Mouse (Mus musculus): ENCODE data around the gene Celf1. TPM values are rescaled to one million over a fixed set of nuclear protein-coding genes. Genes with fewer than 3 reads are reported as not detected.
A peak's percentile ranks its signal among the peaks of the same experiment; 100 is the strongest.

Gene Celf1
- polyA plus RNA-seq, 1 experiment from 2014 or later: 119 TPM

DNA sequence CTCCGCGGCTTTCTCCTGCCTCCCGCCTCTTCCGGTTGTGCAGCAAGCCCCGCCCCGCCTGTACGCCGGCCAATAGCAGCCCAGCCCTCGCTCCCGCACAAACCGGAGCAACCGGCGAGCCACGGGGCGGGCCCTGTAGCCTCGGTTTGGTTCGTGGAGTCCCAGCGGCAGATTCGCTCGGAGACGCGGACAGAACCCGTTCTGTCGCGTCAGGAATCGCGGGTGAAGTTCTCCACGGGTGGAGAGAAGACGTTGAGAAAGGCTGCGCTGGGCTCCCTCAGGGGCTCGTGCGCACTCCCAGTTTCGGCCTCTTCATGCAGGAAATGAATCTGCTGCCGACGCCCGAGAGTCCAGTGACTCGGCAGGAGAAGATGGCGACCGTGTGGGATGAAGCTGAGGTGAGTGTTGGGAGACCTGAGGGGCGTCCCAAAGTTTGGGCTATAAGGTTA lies 113.8 kb downstream of the Celf1 start, which contains the start of gene Psmc3:
TSS of gene Psmc3 (plus strand) at position 76 of the 449 bp plus-strand sequence.
- DNase-seq (ENCODE audit: low spot score) (peak; percentile 96), ATAC-seq (replicated peaks; ENCODE audit: low FRiP score) (peak; percentile 99)
- under 1% methylated on average over 40 of the region's 40 CpGs for WGBS
- Histone ChIP-seq H3K4me2 (ENCODE audit: low read depth, low read length, severe bottlenecking) (peak within 1 kb of the TSS; percentile 88), H3K4me3 (ENCODE audit: low read depth, low read length) (peak within 1 kb of the TSS; percentile 91), H3K36me3 (ENCODE audit: control insufficient read depth, insufficient read depth, low read length) (peaks cover 10% of the 10 kb centered on the region), H3K9me3 (ENCODE audit: control insufficient read depth, low read length) (no peaks in the 10 kb centered on the region), H3K27ac (ENCODE audit: low read depth, low read length) (peak within 1 kb of the TSS; percentile 67; the same call in 1 of the 2 replicates), H3K27me3 (ENCODE audit: control insufficient read depth, insufficient read depth, low read length) (no peaks in the 10 kb centered on the region), H3K4me1 (replicated peaks; ENCODE audit: control insufficient read depth, insufficient read depth, low read length) (peaks cover 5% of the 10 kb centered on the region; the same call in 1 of the 2 replicates), H3K9ac (ENCODE audit: low read length) (peak within 1 kb of the TSS; percentile 88)

DNA sequence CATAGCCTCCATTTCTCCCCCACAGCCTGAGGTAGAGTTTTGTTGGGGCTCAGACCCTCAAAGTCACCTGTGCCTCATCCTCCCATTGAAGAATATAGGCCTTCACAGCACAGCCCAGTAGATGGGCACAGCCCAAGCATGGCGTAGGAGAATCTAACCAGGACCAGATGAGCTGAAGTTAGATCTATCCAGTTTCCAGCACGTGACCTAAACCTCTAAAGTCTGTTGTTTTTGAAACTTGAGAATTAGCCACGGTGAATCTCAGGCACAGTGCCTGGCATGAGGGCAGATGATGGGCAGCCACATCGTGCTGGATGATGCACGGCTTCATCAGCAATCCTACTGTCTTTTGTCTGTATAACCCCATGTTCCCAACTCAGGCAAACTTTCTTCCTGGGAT lies 118.3 kb downstream of the Celf1 start:
- Histone ChIP-seq H3K36me3 (ENCODE audit: control insufficient read depth, insufficient read depth, low read length) (peaks cover 22% of the 10 kb centered on the region), H3K27ac (ENCODE audit: low read depth, low read length) (no peak overlapping the region), H3K4me2 (ENCODE audit: low read depth, low read length, severe bottlenecking) (no peak overlapping the region), H3K4me3 (ENCODE audit: low read depth, low read length) (no peak overlapping the region), H3K9me3 (ENCODE audit: control insufficient read depth, low read length) (no peaks in the 10 kb centered on the region), H3K27me3 (ENCODE audit: control insufficient read depth, insufficient read depth, low read length) (no peaks in the 10 kb centered on the region), H3K9ac (ENCODE audit: low read length) (no peak overlapping the region), H3K4me1 (replicated peaks; ENCODE audit: control insufficient read depth, insufficient read depth, low read length) (peaks cover 5% of the 10 kb centered on the region; the same call in 1 of the 2 replicates)
- DNase-seq (ENCODE audit: low spot score): no peak
- ATAC-seq (replicated peaks; ENCODE audit: low FRiP score): no peak
- 84% methylated on average over 5 of the region's 5 CpGs for WGBS

DNA sequence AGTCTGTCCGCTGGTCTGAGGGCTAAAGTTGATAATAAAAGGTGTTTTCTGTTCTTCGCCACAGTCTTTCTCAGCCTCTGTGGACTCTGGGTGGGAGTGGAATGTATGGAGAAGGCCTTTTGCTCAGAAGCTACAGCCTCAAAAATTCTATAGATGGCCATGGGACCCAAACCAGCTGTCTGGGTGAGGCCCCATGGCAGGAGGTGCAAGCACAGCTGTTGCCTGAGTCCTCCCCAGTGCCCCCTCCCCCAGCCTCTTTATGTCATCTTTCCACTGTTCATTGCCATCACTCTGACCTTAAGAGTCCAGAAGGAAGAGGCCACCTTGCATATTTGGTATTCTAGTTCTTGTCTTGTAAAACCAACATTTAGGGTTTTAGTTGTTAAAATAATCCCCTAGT lies 119.2 kb downstream of the Celf1 start:
- Histone ChIP-seq H3K4me2 (ENCODE audit: low read depth, low read length, severe bottlenecking) (no peak overlapping the region), H3K4me3 (ENCODE audit: low read depth, low read length) (no peak overlapping the region), H3K27ac (ENCODE audit: low read depth, low read length) (no peak overlapping the region), H3K27me3 (ENCODE audit: control insufficient read depth, insufficient read depth, low read length) (no peaks in the 10 kb centered on the region), H3K9me3 (ENCODE audit: control insufficient read depth, low read length) (no peaks in the 10 kb centered on the region), H3K4me1 (replicated peaks; ENCODE audit: control insufficient read depth, insufficient read depth, low read length) (peaks cover 5% of the 10 kb centered on the region; the same call in 1 of the 2 replicates), H3K36me3 (ENCODE audit: control insufficient read depth, insufficient read depth, low read length) (peaks cover 27% of the 10 kb centered on the region), H3K9ac (ENCODE audit: low read length) (no peak overlapping the region)
- no peak for DNase-seq (ENCODE audit: low spot score)
- ATAC-seq (replicated peaks; ENCODE audit: low FRiP score): no peak
- 89% methylated on average over 2 of the region's 2 CpGs for WGBS

DNA sequence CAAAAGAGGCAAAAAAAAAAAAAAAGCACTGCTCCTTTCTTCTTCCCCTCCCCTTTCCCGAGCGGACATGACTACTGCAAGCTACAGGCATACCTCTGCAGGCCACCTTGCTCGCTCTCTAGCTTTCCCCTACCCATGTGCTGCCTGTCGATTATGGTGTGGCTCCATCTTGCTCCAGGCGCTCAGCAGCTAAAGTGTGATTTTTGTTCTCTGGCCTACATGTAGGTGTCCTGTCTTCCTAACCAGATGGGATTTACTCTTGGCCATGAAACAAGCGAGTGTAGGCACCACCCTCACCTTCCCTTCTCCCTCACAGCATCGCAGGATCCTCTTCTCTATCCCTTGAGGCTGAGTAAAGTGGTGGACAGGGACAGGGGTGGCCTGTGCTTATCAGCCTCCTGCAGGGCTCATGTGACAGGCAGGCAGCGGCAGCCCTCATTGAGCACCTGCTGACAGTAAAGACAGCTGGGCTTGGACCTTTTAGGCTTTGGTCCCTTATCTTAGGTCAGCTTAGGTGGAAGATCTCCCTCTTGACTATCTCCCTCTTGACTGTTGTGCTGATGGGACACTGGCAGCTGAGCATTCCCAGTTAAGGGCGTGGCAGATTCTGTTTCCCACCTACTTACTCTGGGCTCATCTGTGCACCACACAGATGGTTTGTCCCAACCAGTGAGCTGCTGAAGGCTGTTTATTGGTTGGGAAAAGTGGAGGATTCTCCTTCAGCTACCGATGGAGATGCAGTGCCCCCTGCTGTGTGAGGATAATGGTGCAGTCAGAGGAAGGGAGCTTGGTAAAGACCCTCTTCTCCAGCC lies 120.6 kb downstream of the Celf1 start:
- H3K36me3 ChIP-seq (ENCODE audit: control insufficient read depth, insufficient read depth, low read length): peaks cover 27% of the 10 kb centered on the region
- H3K27me3 ChIP-seq (ENCODE audit: control insufficient read depth, insufficient read depth, low read length): no peaks in the 10 kb centered on the region
- no peak overlapping the region for H3K9ac ChIP-seq (ENCODE audit: low read length)
- H3K4me2 ChIP-seq (ENCODE audit: low read depth, low read length, severe bottlenecking): no peak overlapping the region
- no peak overlapping the region for H3K4me3 ChIP-seq (ENCODE audit: low read depth, low read length)
- DNase-seq (ENCODE audit: low spot score) (no peak), ATAC-seq (replicated peaks; ENCODE audit: low FRiP score) (no peak)
- WGBS: 80% methylated on average over 10 of the region's 10 CpGs
- H3K4me1 ChIP-seq (replicated peaks; ENCODE audit: control insufficient read depth, insufficient read depth, low read length): no peaks in the 10 kb centered on the region
- H3K27ac ChIP-seq (ENCODE audit: low read depth, low read length): no peak overlapping the region
- no peaks in the 10 kb centered on the region for H3K9me3 ChIP-seq (ENCODE audit: control insufficient read depth, low read length)

DNA sequence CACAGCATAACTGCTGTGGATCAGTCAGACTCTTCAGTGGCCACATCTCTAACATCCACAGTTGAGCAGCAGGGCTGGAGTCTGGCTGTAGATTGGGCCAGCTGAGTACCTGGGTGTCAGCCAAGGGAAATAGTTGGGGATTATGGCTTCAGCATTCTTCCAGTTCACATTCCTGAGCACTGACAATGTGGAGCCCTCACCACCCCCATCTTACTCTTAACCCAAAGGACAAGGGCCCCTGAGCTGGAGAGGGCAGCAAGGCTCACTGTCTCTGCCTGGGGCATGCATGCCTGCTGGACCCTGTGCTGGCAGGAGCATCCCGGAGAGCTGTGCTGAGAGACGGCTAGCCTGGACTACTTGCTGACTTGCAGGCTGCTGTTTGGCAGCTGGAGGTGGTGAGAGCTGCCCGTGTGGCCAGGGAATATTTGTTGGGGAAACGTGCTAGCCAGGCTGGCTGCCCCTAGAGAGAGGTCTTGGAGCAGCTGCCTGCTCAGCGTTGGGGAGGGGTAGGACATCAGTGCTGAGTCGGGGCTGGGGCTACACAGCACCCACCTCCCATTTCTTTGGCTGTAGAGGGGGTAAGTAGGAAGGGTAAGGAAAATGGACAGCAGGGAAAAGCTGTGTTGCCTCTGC lies 121.8 kb downstream of the Celf1 start:
- H3K36me3 ChIP-seq (ENCODE audit: control insufficient read depth, insufficient read depth, low read length): peaks cover 21% of the 10 kb centered on the region
- no peaks in the 10 kb centered on the region for H3K9me3 ChIP-seq (ENCODE audit: control insufficient read depth, low read length)
- no peak overlapping the region for H3K4me3 ChIP-seq (ENCODE audit: low read depth, low read length)
- no peak overlapping the region for H3K4me2 ChIP-seq (ENCODE audit: low read depth, low read length, severe bottlenecking)
- 88% methylated on average over 6 of the region's 6 CpGs for WGBS
- no peak for ATAC-seq (replicated peaks; ENCODE audit: low FRiP score)
- DNase-seq (ENCODE audit: low spot score): no peak
- H3K4me1 ChIP-seq (replicated peaks; ENCODE audit: control insufficient read depth, insufficient read depth, low read length): no peaks in the 10 kb centered on the region
- H3K27ac ChIP-seq (ENCODE audit: low read depth, low read length): no peak overlapping the region
- no peak overlapping the region for H3K9ac ChIP-seq (ENCODE audit: low read length)
- H3K27me3 ChIP-seq (ENCODE audit: control insufficient read depth, insufficient read depth, low read length): no peaks in the 10 kb centered on the region

DNA sequence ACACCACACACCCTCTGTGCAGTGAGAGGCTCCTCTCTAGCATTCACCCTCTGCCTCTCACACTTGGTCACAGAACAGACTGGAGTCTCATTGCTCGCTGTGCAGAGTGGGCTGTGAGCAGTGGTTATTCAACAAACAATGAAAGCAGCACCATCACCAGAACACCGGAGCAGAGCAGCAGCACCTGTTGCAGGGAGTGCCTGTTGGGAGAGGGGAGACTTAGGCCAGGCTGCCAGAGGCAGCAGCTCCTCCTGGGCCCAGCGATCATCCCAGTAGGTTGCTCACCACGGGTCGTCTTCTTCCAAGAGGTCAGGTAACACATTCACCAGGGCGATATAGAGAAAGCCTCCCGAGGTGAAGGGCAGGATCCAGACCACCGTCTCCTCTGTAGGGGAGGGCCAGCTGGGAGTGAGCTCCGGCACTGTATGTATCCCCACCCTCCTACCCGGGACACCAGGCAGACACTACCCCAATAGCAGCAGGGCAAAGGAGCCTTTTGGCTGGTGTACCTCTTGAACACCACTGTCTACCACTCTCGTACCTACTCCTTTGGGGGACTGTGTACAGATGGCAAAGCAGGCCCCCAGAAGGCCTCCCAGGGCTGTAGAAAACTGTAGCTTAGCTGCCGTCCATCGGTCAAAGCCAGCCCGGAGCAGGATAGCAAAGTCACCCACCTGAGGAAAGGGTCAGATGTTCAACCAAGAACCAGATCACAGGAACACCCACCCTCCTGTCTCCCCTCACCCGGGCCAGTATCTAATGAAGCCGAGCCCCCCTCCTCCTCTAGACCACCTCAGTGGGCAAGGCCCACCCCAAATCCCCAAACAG lies 122.8 kb downstream of the Celf1 start:
- ATAC-seq (replicated peaks; ENCODE audit: low FRiP score): no peak
- no peaks in the 10 kb centered on the region for H3K4me1 ChIP-seq (replicated peaks; ENCODE audit: control insufficient read depth, insufficient read depth, low read length)
- no peaks in the 10 kb centered on the region for H3K27me3 ChIP-seq (ENCODE audit: control insufficient read depth, insufficient read depth, low read length)
- DNase-seq (ENCODE audit: low spot score): no peak
- 89% methylated on average over 16 of the region's 16 CpGs for WGBS
- H3K9me3 ChIP-seq (ENCODE audit: control insufficient read depth, low read length): no peaks in the 10 kb centered on the region
- H3K27ac ChIP-seq (ENCODE audit: low read depth, low read length): no peak overlapping the region
- H3K36me3 ChIP-seq (ENCODE audit: control insufficient read depth, insufficient read depth, low read length): peaks cover 21% of the 10 kb centered on the region
- H3K9ac ChIP-seq (ENCODE audit: low read length): no peak overlapping the region
- H3K4me2 ChIP-seq (ENCODE audit: low read depth, low read length, severe bottlenecking): no peak overlapping the region
- H3K4me3 ChIP-seq (ENCODE audit: low read depth, low read length): no peak overlapping the region

DNA sequence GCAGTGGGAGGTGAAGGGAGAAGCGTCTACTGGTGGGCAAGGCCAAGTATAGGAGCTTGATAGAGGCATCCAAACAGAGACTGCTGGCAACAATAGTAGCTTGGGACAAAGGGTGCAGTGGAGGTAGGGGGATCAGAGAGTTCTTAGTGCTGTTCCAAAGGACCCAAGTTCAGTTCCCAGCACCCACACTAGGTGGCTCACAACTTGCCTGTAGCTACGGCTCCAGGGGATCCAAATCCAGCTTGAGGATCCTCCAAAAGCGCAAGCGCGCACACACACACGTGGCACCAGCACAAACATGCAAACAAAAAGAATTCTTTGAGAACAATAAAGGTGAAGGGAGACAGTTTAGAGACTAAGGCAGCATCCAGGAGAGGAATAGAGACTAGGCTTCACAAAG lies 124.0 kb downstream of the Celf1 start:
- DNase-seq (ENCODE audit: low spot score): no peak
- 85% methylated on average over 6 of the region's 6 CpGs for WGBS
- H3K36me3 ChIP-seq (ENCODE audit: control insufficient read depth, insufficient read depth, low read length): peaks cover 17% of the 10 kb centered on the region

DNA sequence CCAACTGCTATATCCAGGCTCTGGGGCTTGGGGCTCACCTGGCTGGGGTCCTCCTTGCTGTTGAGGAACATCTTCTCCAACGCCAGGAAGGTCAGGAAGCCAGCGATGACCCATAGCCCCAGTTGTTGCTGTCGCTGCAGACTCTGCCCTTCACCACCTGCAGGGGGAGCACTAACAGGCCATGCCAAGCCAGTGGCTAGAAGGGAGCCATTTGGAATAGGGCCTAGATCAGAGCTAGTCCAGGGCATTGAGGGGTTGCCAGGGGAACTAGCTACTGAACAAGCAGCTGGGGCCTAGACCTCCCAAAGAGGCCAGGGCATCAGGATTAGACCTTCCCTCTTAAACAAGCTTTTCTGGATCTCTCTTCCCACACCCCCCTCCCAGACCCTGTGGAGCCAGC lies 125.4 kb downstream of the Celf1 start:
- H3K4me1 ChIP-seq (replicated peaks; ENCODE audit: control insufficient read depth, insufficient read depth, low read length): 0 out of 2 replicates have a peak, but pooled peaks cover 4% of the 10 kb centered on the region
- H3K9ac ChIP-seq (ENCODE audit: low read length): no peak overlapping the region
- no peaks in the 10 kb centered on the region for H3K27me3 ChIP-seq (ENCODE audit: control insufficient read depth, insufficient read depth, low read length)
- H3K9me3 ChIP-seq (ENCODE audit: control insufficient read depth, low read length): no peaks in the 10 kb centered on the region
- no peak overlapping the region for H3K27ac ChIP-seq (ENCODE audit: low read depth, low read length)
- peaks cover 11% of the 10 kb centered on the region; the same call in 1 of the 2 replicates for H3K36me3 ChIP-seq (ENCODE audit: control insufficient read depth, insufficient read depth, low read length)
- H3K4me2 ChIP-seq (ENCODE audit: low read depth, low read length, severe bottlenecking): no peak overlapping the region
- whole genome bisulfite sequencing: 50% methylated on average over 3 of the region's 3 CpGs
- peak; percentile 69 for DNase-seq (ENCODE audit: low spot score)
- H3K4me3 ChIP-seq (ENCODE audit: low read depth, low read length): no peak overlapping the region
- ATAC-seq (replicated peaks; ENCODE audit: low FRiP score): no peak

More for the DNA sequence above, 124.0 kb downstream of the Celf1 start:
- no peak overlapping the region for H3K4me3 ChIP-seq (ENCODE audit: low read depth, low read length)
- H3K27me3 ChIP-seq (ENCODE audit: control insufficient read depth, insufficient read depth, low read length): no peaks in the 10 kb centered on the region
- 0 out of 2 replicates have a peak, but pooled peaks cover 4% of the 10 kb centered on the region for H3K4me1 ChIP-seq (replicated peaks; ENCODE audit: control insufficient read depth, insufficient read depth, low read length)
- H3K4me2 ChIP-seq (ENCODE audit: low read depth, low read length, severe bottlenecking): no peak overlapping the region
- no peak overlapping the region for H3K9ac ChIP-seq (ENCODE audit: low read length)
- ATAC-seq (replicated peaks; ENCODE audit: low FRiP score): no peak
- no peak overlapping the region for H3K27ac ChIP-seq (ENCODE audit: low read depth, low read length)
- no peaks in the 10 kb centered on the region for H3K9me3 ChIP-seq (ENCODE audit: control insufficient read depth, low read length)

Measured in forebrain, embryonic 11.5 days (tissue).